Mouse (Mus musculus) CD4-positive naive resting alpha-beta T cell, adult 76 days (primary cell): ENCODE data around the gene Mis18a. TPM values are rescaled to one million over a fixed set of nuclear protein-coding genes. Genes with fewer than 3 reads are reported as not detected.

Experiments used
- total RNA-seq: library from RNA; stranded (reverse); gene quantifications from one replicate; pipeline ENCODE4 v1.2.4, GENCODE M21; 2023

Gene Mis18a
- 19.1 TPM for total RNA-seq

DNA sequence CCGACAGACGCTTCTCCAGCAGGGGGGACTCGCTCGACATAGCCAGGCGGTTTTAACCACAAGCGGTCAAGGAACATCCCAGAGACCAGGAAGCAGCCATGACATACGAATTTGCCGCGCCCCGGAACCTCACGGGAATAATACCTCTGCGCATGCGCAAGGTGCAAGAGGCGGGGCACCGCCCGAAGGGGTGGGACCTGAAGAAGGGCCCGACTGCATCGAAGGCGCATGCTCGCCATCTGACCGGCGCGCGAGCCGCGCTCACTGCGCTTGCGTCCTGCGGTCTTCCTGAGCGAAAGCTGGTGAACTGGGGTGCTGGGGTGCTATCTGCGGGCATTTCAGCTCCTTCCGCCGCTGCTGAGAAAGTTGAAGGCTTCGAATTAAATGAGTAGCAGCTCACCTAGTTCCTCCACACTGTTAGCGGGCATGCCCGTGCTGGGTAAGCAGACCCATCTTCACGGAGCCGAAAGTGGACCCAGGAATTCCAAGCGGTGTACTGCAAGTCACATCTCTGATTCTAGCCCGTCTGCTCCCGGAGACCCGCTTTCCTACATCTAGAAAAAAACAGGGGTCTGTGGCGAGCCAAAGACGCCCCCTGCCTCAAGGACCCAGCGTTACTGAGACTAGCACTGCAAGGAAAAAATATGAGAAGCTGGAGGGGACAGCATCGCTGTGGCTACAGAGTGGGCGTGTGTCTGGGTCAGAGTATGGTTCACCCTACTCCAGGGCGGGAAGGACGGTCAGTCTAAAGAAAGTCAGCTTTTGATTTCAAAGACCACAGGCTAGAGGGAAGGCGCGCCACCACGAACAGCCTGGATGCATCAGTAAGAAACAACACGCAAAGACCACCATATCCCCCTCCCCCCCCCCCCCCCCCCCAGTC is at the start of gene Mis18a:
Mis18a (minus strand) TSS at position 172 of the 883 bp plus-strand sequence.

GRCm38 (mm10) chr16:90738092-90738956 is 11.1 kb upstream of the Mis18a start, which contains the start of gene Mrap:
Mrap (plus strand) TSS chr16:90738207.

Other genes starting within 250 kb of the Mis18a start
- gene Mrap, start 10.8 kb upstream of the Mis18a start, total RNA-seq = not detected
- 35.7 TPM for gene Urb1, start 83.0 kb upstream of the Mis18a start, total RNA-seq
- gene Eva1c, start 99.3 kb upstream of the Mis18a start, total RNA-seq = not detected
- 15.8 TPM for gene Cfap298, start 207.7 kb upstream of the Mis18a start, total RNA-seq